Mouse (Mus musculus): ENCODE data around the gene Cys1. TPM values are rescaled to one million over a fixed set of nuclear protein-coding genes. Genes with fewer than 3 reads are reported as not detected.
"Not testable (repeated sequence)": the region's sequence is repeated elsewhere in the genome, so short reads cannot be mapped to it uniquely, and the experiment has no call there.

The Cys1 gene
- polyA plus RNA-seq, 1 experiment from 2014 or later, result 0.66 TPM

- WGBS (ENCODE audit: insufficient replicate concordance), result 86% methylated on average over 15 of the region's 15 CpGs
- H3K4me2 ChIP-seq, result peak overlapping the region; percentile 67; the same call in 1 of the 2 replicates
- ATAC-seq (replicated peaks; ENCODE audit: insufficient number of reproducible peaks, low FRiP score, low TSS enrichment), result no peak
- no peaks in the 10 kb centered on the region for H3K9me3 ChIP-seq (replicated peaks; ENCODE audit: control insufficient read depth, low read length)
- H3K27me3 ChIP-seq (ENCODE audit: control insufficient read depth, insufficient read depth, low read length), result no peaks in the 10 kb centered on the region
- H3K27ac ChIP-seq (ENCODE audit: low read depth, low read length), result no peak overlapping the region; the same call in 1 of the 2 replicates
- H3K9ac ChIP-seq (ENCODE audit: low read depth, low read length), result no peak overlapping the region
- peaks cover 22% of the 10 kb centered on the region for H3K4me1 ChIP-seq (ENCODE audit: control insufficient read depth, insufficient read depth, low read length)
- no peak overlapping the region for H3K4me3 ChIP-seq (ENCODE audit: low read depth, low read length)
- H3K36me3 ChIP-seq (ENCODE audit: control insufficient read depth, insufficient read depth, low read length), result no peaks in the 10 kb centered on the region
These were observed 24.1 kb upstream of the Cys1 start for GRCm38 (mm10) chr12:24705502-24706263.

- Histone ChIP-seq H3K9me3 (replicated peaks; ENCODE audit: control insufficient read depth, low read length) (no peaks in the 10 kb centered on the region), H3K36me3 (ENCODE audit: control insufficient read depth, insufficient read depth, low read length) (no peaks in the 10 kb centered on the region), H3K4me2 (no peak overlapping the region), H3K4me1 (ENCODE audit: control insufficient read depth, insufficient read depth, low read length) (peaks cover 16% of the 10 kb centered on the region), H3K27ac (ENCODE audit: low read depth, low read length) (peak overlapping the region; percentile 59), H3K4me3 (ENCODE audit: low read depth, low read length) (no peak overlapping the region), H3K9ac (ENCODE audit: low read depth, low read length) (0 out of 2 replicates have a peak overlapping the region, but pooled peaks have one; percentile 43), H3K27me3 (ENCODE audit: control insufficient read depth, insufficient read depth, low read length) (no peaks in the 10 kb centered on the region)
- 55% methylated on average over 3 of the region's 3 CpGs for WGBS (ENCODE audit: insufficient replicate concordance)
- no peak; the same call in 1 of the 2 replicates for ATAC-seq (replicated peaks; ENCODE audit: insufficient number of reproducible peaks, low FRiP score, low TSS enrichment)
These were observed 21.4 kb upstream of the Cys1 start for GRCm38 (mm10) chr12:24703013-24703412.

- not testable (repeated sequence) for H3K4me2 ChIP-seq; H3K9ac ChIP-seq (ENCODE audit: low read depth, low read length); H3K9me3 ChIP-seq (replicated peaks; ENCODE audit: control insufficient read depth, low read length); H3K27me3 ChIP-seq (ENCODE audit: control insufficient read depth, insufficient read depth, low read length); H3K36me3 ChIP-seq (ENCODE audit: control insufficient read depth, insufficient read depth, low read length); H3K4me3 ChIP-seq (ENCODE audit: low read depth, low read length); H3K27ac ChIP-seq (ENCODE audit: low read depth, low read length); H3K4me1 ChIP-seq (ENCODE audit: control insufficient read depth, insufficient read depth, low read length); ATAC-seq (replicated peaks; ENCODE audit: insufficient number of reproducible peaks, low FRiP score, low TSS enrichment)
- WGBS (ENCODE audit: insufficient replicate concordance), result 82% methylated on average over 9 of the region's 9 CpGs
These were observed 20.0 kb upstream of the Cys1 start for GRCm38 (mm10) chr12:24701621-24702020.

GRCm38 (mm10) chr12:24699578-24699977 is 18.0 kb upstream of the Cys1 start:
- Histone ChIP-seq H3K27me3 (ENCODE audit: control insufficient read depth, insufficient read depth, low read length) (no peaks in the 10 kb centered on the region), H3K4me3 (ENCODE audit: low read depth, low read length) (no peak overlapping the region), H3K4me1 (ENCODE audit: control insufficient read depth, insufficient read depth, low read length) (peaks cover 8% of the 10 kb centered on the region), H3K9ac (ENCODE audit: low read depth, low read length) (no peak overlapping the region), H3K4me2 (no peak overlapping the region), H3K27ac (ENCODE audit: low read depth, low read length) (no peak overlapping the region), H3K9me3 (replicated peaks; ENCODE audit: control insufficient read depth, low read length) (no peaks in the 10 kb centered on the region), H3K36me3 (ENCODE audit: control insufficient read depth, insufficient read depth, low read length) (no peaks in the 10 kb centered on the region)
- no peak for ATAC-seq (replicated peaks; ENCODE audit: insufficient number of reproducible peaks, low FRiP score, low TSS enrichment)
- 61% methylated on average over 10 of the region's 10 CpGs for WGBS (ENCODE audit: insufficient replicate concordance)

DNA sequence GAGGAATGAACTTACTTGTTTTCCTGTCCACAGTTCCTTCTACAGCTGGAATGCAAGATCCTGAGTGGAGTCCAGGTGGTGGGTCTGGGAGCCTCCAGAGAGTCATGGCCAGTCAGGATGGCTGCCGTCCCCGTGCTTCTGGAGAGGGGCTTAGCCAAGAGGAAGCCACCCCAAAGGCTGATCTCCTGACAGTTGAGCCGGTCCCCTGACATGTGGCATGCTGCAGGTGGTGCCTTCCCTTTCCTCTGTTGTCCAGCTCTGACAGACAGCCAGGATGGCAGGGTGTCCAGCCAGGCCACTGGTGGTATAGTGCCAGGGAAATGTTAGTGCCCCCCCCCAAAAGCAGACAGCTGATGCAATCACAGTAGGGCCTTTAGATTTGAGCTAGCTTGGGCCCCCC is 16.9 kb upstream of the Cys1 start:
- Histone ChIP-seq H3K36me3 (ENCODE audit: control insufficient read depth, insufficient read depth, low read length) (no peaks in the 10 kb centered on the region), H3K4me2 (no peak overlapping the region), H3K9me3 (replicated peaks; ENCODE audit: control insufficient read depth, low read length) (no peaks in the 10 kb centered on the region), H3K4me1 (ENCODE audit: control insufficient read depth, insufficient read depth, low read length) (peaks cover 8% of the 10 kb centered on the region), H3K27ac (ENCODE audit: low read depth, low read length) (no peak overlapping the region), H3K27me3 (ENCODE audit: control insufficient read depth, insufficient read depth, low read length) (no peaks in the 10 kb centered on the region), H3K4me3 (ENCODE audit: low read depth, low read length) (no peak overlapping the region), H3K9ac (ENCODE audit: low read depth, low read length) (no peak overlapping the region)
- no peak for ATAC-seq (replicated peaks; ENCODE audit: insufficient number of reproducible peaks, low FRiP score, low TSS enrichment)
- 60% methylated on average over 3 of the region's 3 CpGs for WGBS (ENCODE audit: insufficient replicate concordance)

DNA sequence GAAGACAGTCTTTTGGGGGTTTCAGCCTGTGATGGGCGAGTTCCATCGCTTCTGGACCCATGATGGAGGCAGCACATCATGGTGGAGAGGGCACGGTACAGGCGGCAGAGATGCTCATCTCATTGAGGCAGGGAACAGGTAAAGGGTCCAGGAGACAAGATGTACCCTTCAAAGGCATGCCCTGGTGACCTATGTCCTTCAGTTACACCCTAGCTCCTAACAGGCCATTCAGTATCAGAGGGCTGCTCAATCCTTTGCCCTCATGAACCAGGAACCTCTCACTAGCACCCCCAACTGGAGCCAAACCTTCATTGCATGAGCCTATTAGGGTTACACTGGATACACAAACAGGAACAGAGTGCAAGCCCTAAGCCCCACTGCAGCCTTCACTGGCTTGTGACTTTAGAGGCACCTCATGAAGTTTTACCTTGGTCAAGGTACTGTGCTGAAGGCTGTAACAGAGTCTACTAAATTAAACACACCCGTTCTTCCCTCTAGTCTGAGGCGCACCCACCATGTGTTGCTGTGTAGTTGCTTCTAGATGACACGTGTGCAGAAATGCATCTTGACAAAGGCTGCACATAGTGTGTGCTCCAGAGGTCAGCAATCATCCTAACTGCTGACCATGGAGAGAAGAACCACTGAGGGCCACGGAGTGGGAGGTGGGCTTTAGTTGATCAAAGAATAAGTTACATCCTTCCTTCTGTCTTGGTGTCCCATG is 16.0 kb upstream of the Cys1 start:
- Histone ChIP-seq H3K9me3 (replicated peaks; ENCODE audit: control insufficient read depth, low read length) (no peaks in the 10 kb centered on the region), H3K9ac (ENCODE audit: low read depth, low read length) (no peak overlapping the region), H3K27ac (ENCODE audit: low read depth, low read length) (no peak overlapping the region), H3K4me2 (no peak overlapping the region), H3K4me3 (ENCODE audit: low read depth, low read length) (no peak overlapping the region), H3K4me1 (ENCODE audit: control insufficient read depth, insufficient read depth, low read length) (peaks cover 3% of the 10 kb centered on the region), H3K36me3 (ENCODE audit: control insufficient read depth, insufficient read depth, low read length) (no peaks in the 10 kb centered on the region), H3K27me3 (ENCODE audit: control insufficient read depth, insufficient read depth, low read length) (no peaks in the 10 kb centered on the region)
- 59% methylated on average over 8 of the region's 8 CpGs for WGBS (ENCODE audit: insufficient replicate concordance)
- 0 out of 2 replicates have a peak, but pooled peaks have one; percentile 18 for ATAC-seq (replicated peaks; ENCODE audit: insufficient number of reproducible peaks, low FRiP score, low TSS enrichment)

- no peak overlapping the region for H3K27ac ChIP-seq (ENCODE audit: low read depth, low read length)
- H3K4me2 ChIP-seq, result no peak overlapping the region
- H3K9ac ChIP-seq (ENCODE audit: low read depth, low read length), result no peak overlapping the region
- WGBS (ENCODE audit: insufficient replicate concordance), result 36% methylated on average over 16 of the region's 16 CpGs
- H3K4me3 ChIP-seq (ENCODE audit: low read depth, low read length), result no peak overlapping the region
- H3K27me3 ChIP-seq (ENCODE audit: control insufficient read depth, insufficient read depth, low read length), result no peaks in the 10 kb centered on the region
- no peaks in the 10 kb centered on the region for H3K36me3 ChIP-seq (ENCODE audit: control insufficient read depth, insufficient read depth, low read length)
- no peaks in the 10 kb centered on the region for H3K4me1 ChIP-seq (ENCODE audit: control insufficient read depth, insufficient read depth, low read length)
- no peaks in the 10 kb centered on the region for H3K9me3 ChIP-seq (replicated peaks; ENCODE audit: control insufficient read depth, low read length)
- ATAC-seq (replicated peaks; ENCODE audit: insufficient number of reproducible peaks, low FRiP score, low TSS enrichment), result peak; percentile 39; the same call in 1 of the 2 replicates
These were observed 15.2 kb upstream of the Cys1 start for GRCm38 (mm10) chr12:24696500-24697483.

GRCm38 (mm10) chr12:24690351-24690750 is 8.7 kb upstream of the Cys1 start:
- no peak overlapping the region for H3K4me2 ChIP-seq
- H3K9ac ChIP-seq (ENCODE audit: low read depth, low read length), result no peak overlapping the region
- no peak overlapping the region for H3K4me3 ChIP-seq (ENCODE audit: low read depth, low read length)
- H3K27me3 ChIP-seq (ENCODE audit: control insufficient read depth, insufficient read depth, low read length), result peaks cover 4% of the 10 kb centered on the region; the same call in 1 of the 2 replicates
- H3K27ac ChIP-seq (ENCODE audit: low read depth, low read length), result no peak overlapping the region
- H3K36me3 ChIP-seq (ENCODE audit: control insufficient read depth, insufficient read depth, low read length), result no peaks in the 10 kb centered on the region
- no peak for ATAC-seq (replicated peaks; ENCODE audit: insufficient number of reproducible peaks, low FRiP score, low TSS enrichment)
- WGBS (ENCODE audit: insufficient replicate concordance), result 79% methylated on average over 3 of the region's 3 CpGs
- no peaks in the 10 kb centered on the region for H3K9me3 ChIP-seq (replicated peaks; ENCODE audit: control insufficient read depth, low read length)
- no peaks in the 10 kb centered on the region for H3K4me1 ChIP-seq (ENCODE audit: control insufficient read depth, insufficient read depth, low read length)

Measured in heart, embryonic 11.5 days (tissue).